Mouse (Mus musculus) neural tube, embryonic 12.5 days (tissue): ENCODE measurements at regions not wholly inside any gene's neighbourhood (a gene's known extent, or its start where the extent isn't known, plus 50 kb on each side); places are given as distances from the start of the nearest gene placed in this dataset.

Experiments used
- ATAC-seq: fragments of 200-750 bp; cut with Nextera tagmentation; 2 replicates; pipeline ENCODE4 v1.8.0; 2017; ENCODE audit warnings: low read depth, mild to moderate bottlenecking, moderate TSS enrichment, moderate library complexity; ENCODE audit not compliant: low FRiP score
- H3K27ac ChIP-seq: fragments of 300-500 bp; sonication (generic); 2 replicates; pipeline ENCODE4 v1.5.1; 2016
- H3K27me3 ChIP-seq: fragments of 300-500 bp; sonication (generic); replicated peaks from 2 replicates; pipeline ENCODE4 v1.6.1; 2016; ENCODE audit warnings: mild to moderate bottlenecking
- H3K36me3 ChIP-seq: fragments of 300-500 bp; sonication (generic); 2 replicates; pipeline ENCODE4 v1.6.1; 2016; ENCODE audit warnings: mild to moderate bottlenecking
- H3K4me1 ChIP-seq: fragments of 300-500 bp; sonication (generic); 2 replicates; pipeline ENCODE4 v1.6.1; 2016
- H3K4me2 ChIP-seq: fragments of 300-500 bp; sonication (generic); replicated peaks from 2 replicates; pipeline ENCODE4 v1.6.1; 2016; ENCODE audit warnings: mild to moderate bottlenecking
- H3K4me3 ChIP-seq: fragments of 300-500 bp; sonication (generic); 2 replicates; pipeline ENCODE4 v1.5.1; 2016
- H3K9ac ChIP-seq: fragments of 300-500 bp; sonication (generic); 2 replicates; pipeline ENCODE4 v1.6.1; 2016; ENCODE audit warnings: mild to moderate bottlenecking
- H3K9me3 ChIP-seq: fragments of 300-500 bp; sonication (generic); 2 replicates; pipeline ENCODE4 v1.6.1; 2016; ENCODE audit warnings: mild to moderate bottlenecking
- WGBS: fragments of 180-500 bp; shearing (Covaris S2); methylation state at CpG from one replicate; pipeline ENCODE4 v1.1.7; 2016; 5-methylcytosine and 5-hydroxymethylcytosine counted together

DNA sequence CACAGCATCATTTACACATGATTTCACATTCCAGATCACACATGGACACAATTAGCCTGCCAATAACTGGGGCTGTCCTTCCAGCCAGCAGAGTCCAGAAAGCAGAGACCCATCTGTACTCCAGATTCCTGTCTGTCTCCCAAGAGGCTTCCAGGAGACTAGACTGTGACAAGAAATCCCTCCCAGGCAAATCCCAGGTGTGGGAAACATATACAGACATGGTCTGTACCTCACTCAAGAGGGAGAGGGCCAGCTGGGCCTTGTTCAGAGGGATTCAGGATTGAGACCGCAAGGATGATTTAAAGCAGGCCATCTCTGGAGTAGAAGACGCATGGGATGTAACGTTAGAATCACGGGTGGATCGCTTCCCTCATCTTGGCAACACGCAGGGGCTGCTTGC lies 182.7 kb upstream of the Prr30 start:
- no peaks in the 10 kb centered on the region for H3K36me3 ChIP-seq
- no peaks in the 10 kb centered on the region for H3K27me3 ChIP-seq
- no peak overlapping the region for H3K4me3 ChIP-seq
- no peak overlapping the region for H3K4me2 ChIP-seq
- no peaks in the 10 kb centered on the region for H3K9me3 ChIP-seq
- ATAC-seq: no peak
- no peak overlapping the region for H3K27ac ChIP-seq
- H3K9ac ChIP-seq: no peak overlapping the region
- no peaks in the 10 kb centered on the region for H3K4me1 ChIP-seq
- 58% methylated on average over 6 of the region's 6 CpGs for WGBS

DNA sequence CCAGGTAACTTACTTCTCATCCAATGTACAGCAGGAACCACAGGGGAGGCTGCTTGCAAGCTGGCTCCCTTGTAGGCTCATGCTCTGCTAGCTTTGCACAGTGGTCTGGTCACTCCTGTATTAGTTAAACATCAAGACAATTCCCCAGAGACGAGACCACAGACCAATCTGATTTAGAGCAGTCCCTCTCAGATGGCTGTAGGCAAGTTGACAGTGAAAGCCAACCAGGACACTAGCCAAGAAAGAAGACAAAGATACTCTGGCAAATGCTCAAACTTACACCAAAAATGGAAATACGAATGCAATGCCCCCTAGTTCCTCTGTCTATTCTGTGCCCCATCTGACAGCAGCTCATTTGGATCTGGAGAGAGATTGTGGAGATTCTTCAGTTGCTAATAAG lies 181.8 kb upstream of the Prr30 start:
- H3K9ac ChIP-seq: no peak overlapping the region
- 87% methylated on average over 2 of the region's 2 CpGs for WGBS
- no peaks in the 10 kb centered on the region for H3K27me3 ChIP-seq
- ATAC-seq: no peak
- no peak overlapping the region for H3K4me2 ChIP-seq
- no peaks in the 10 kb centered on the region for H3K36me3 ChIP-seq
- H3K4me3 ChIP-seq: no peak overlapping the region
- H3K4me1 ChIP-seq: no peaks in the 10 kb centered on the region
- no peak overlapping the region for H3K27ac ChIP-seq
- H3K9me3 ChIP-seq: no peaks in the 10 kb centered on the region

DNA sequence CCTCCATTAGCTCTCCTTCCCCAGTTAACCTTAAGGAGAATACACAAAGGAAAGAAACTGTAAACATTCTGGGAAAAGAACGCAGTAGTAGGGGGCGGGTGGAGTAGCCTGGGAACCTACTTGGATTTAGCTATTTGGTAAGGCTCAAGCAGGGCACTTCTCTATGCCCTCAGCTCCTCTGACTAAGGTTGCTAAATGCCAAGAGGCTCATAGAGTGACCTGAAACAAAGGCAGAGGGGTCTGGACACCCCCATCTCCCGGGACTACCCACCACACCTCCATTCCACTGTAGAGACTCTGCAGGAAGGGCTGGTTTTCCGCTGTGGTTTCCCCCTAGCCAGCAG lies 179.5 kb upstream of the Prr30 start:
- ATAC-seq: peak; percentile 46; the same call in 1 of the 2 replicates
- WGBS: 56% methylated on average over 4 of the region's 4 CpGs
- Histone ChIP-seq H3K4me2 (peak overlapping the region; percentile 57), H3K36me3 (no peaks in the 10 kb centered on the region), H3K4me1 (no peaks in the 10 kb centered on the region), H3K27ac (no peak overlapping the region), H3K9ac (no peak overlapping the region), H3K4me3 (no peak overlapping the region), H3K9me3 (no peaks in the 10 kb centered on the region), H3K27me3 (no peaks in the 10 kb centered on the region)

DNA sequence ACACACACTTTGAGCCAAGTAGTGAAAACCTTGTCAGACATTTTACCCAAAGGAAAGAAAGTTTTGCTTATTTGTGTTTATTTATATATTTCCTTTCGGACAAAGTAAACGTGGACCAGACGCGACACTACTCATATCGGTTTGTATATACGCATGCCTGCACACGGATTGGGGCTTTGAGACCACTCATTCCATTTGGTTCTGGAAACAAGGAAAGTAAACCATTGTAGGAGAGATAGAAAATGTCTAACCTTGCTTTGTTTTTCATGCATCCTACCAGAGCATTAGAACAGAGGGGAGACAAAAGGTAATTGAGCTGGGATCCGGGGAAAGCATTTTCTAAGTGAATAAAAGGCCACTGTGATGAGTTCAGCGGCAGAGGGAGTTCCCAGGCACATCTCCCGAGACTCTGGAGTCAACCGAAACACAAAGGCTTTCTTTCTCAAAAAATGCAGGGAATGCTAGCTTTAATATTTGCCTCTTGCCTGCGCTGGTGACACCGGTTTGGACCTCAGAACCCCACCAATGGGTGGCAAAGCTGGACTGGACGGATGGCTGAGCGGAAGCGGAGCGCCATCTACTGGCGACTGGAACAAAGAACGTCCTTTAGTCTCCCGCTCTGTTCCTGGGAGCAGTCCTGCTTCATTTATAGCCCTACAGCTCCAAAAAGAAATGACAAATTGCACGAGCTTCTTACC lies 179.0 kb upstream of the Prr30 start:
- WGBS: 23% methylated on average over 21 of the region's 21 CpGs
- no peak overlapping the region for H3K4me3 ChIP-seq
- H3K9me3 ChIP-seq: no peaks in the 10 kb centered on the region
- H3K4me2 ChIP-seq: peak overlapping the region; percentile 57
- H3K9ac ChIP-seq: peak overlapping the region; percentile 22; the same call in 1 of the 2 replicates
- H3K4me1 ChIP-seq: no peaks in the 10 kb centered on the region
- H3K27me3 ChIP-seq: no peaks in the 10 kb centered on the region
- peak; percentile 84 for ATAC-seq
- no peaks in the 10 kb centered on the region for H3K36me3 ChIP-seq
- H3K27ac ChIP-seq: no peak overlapping the region

DNA sequence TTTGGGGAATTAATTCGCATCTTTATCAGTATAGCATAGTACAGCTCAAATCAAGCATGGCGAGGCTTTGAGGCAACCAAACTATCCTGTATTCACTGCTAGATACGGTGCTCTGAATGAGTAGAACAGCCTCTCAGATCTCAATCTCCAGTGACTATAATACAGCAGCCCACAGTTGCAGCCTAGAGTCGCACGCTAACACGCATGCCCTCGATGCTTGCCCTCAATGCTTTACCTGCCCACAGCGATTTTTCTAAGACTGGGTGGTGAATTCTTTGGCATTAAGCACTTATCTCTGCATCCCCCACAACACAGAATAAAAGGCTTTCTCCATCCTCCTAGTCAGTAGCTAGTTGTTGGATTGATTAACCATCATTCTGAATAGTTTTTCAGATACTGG lies 178.4 kb upstream of the Prr30 start:
- WGBS: 68% methylated on average over 8 of the region's 8 CpGs
- H3K9ac ChIP-seq: no peak overlapping the region
- H3K9me3 ChIP-seq: no peaks in the 10 kb centered on the region
- ATAC-seq: 0 out of 2 replicates have a peak, but pooled peaks have one; percentile 13
- no peak overlapping the region for H3K4me2 ChIP-seq
- H3K4me3 ChIP-seq: no peak overlapping the region
- no peaks in the 10 kb centered on the region for H3K36me3 ChIP-seq
- H3K27ac ChIP-seq: no peak overlapping the region
- H3K27me3 ChIP-seq: no peaks in the 10 kb centered on the region
- no peaks in the 10 kb centered on the region for H3K4me1 ChIP-seq

DNA sequence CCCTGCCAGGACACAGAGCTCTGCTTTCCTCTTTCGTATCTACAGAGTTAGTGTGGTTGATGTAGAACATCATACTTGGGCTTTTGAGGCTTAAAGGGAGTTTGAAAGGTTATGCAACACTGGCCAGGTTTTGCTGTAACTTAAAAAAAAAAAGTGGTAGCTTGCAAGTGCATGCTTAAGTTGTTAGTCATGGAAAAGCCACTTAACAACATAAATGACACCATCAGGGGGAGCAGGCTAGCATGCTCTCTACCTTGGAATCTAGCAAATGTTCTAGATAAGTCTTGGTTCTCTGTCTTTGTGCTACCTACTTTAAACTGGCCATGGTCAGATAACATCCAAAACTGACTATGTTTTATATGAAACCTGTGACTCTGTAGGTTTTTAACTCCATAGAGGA lies 176.6 kb upstream of the Prr30 start:
- Histone ChIP-seq H3K27ac (no peak overlapping the region), H3K4me1 (no peaks in the 10 kb centered on the region), H3K4me3 (no peak overlapping the region), H3K9ac (no peak overlapping the region), H3K36me3 (no peaks in the 10 kb centered on the region), H3K9me3 (no peaks in the 10 kb centered on the region), H3K4me2 (no peak overlapping the region), H3K27me3 (no peaks in the 10 kb centered on the region)
- no peak for ATAC-seq
- 85% methylated on average over 1 of the region's 1 CpGs for WGBS

DNA sequence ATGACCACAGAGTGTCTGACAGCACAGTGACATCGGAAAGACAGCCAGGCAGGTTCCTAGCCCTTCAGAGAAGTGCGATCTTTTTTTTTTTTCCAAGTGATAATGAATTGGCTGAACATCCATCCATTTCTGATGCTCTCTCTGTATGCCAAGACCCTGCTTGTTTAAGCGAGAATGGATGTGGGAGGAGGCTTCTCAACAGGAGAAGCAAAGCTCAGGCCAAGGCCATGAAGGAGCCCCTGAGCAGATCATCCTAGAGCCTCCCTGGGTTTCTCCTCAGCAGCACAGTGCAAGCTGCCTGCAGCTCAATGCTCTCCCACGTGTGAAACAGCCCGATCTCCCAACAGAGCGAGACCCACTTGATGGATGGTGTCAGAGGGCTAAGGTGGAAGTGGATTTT lies 175.7 kb upstream of the Prr30 start:
- H3K36me3 ChIP-seq: no peaks in the 10 kb centered on the region
- no peaks in the 10 kb centered on the region for H3K27me3 ChIP-seq
- H3K4me2 ChIP-seq: no peak overlapping the region
- H3K9me3 ChIP-seq: no peaks in the 10 kb centered on the region
- ATAC-seq: no peak
- H3K4me3 ChIP-seq: no peak overlapping the region
- no peak overlapping the region for H3K9ac ChIP-seq
- H3K27ac ChIP-seq: no peak overlapping the region
- WGBS: 43% methylated on average over 6 of the region's 6 CpGs
- H3K4me1 ChIP-seq: no peaks in the 10 kb centered on the region

DNA sequence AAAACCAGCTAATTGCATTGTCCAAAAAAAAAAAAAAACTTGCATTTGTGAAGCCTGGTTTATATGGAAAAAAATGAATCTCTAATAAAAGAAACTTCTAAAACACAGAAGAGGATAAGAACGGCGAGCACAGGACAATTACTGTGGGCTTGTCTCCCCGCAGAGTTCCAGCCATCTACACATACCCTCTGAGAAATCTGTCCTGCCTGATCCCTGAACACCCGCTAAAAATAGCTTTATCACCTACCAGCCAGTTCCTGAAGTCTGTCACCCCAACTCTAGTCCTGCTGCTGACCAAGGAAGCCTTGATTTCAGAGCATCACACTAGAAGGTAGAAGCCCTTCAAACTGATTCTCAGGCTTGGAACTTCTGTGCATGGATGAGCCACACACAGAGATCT lies 173.7 kb upstream of the Prr30 start:
- ATAC-seq: no peak
- no peak overlapping the region for H3K9ac ChIP-seq
- WGBS: 96% methylated on average over 4 of the region's 4 CpGs
- H3K4me3 ChIP-seq: no peak overlapping the region
- H3K4me1 ChIP-seq: no peaks in the 10 kb centered on the region
- H3K4me2 ChIP-seq: no peak overlapping the region
- H3K27me3 ChIP-seq: no peaks in the 10 kb centered on the region
- H3K9me3 ChIP-seq: no peaks in the 10 kb centered on the region
- H3K36me3 ChIP-seq: no peaks in the 10 kb centered on the region
- H3K27ac ChIP-seq: no peak overlapping the region

DNA sequence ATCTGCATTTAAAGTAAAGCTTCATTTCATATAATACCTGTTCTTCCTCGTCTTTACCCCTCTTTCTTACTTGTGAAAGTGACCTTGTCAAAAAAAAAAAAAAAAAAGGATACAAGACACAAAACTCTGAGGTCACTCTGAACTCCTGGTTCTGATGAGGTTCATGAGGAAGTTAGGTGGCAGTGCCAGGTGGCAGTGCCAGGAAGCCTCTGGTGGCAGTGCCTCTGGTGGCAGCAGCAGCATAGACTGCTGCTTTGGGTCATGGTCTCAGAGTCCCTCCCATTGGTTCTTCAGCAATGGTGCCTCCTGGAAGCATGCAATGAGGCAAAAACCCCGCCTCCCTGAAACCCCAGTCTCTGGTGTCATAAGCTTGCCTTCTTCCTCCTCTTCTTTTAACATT lies 159.7 kb upstream of the Prr30 start:
- Histone ChIP-seq H3K27ac (no peak overlapping the region), H3K27me3 (no peaks in the 10 kb centered on the region), H3K4me1 (no peaks in the 10 kb centered on the region), H3K9me3 (no peaks in the 10 kb centered on the region), H3K36me3 (no peaks in the 10 kb centered on the region), H3K9ac (no peak overlapping the region), H3K4me3 (no peak overlapping the region), H3K4me2 (no peak overlapping the region)
- WGBS: 90% methylated on average over 2 of the region's 2 CpGs
- no peak for ATAC-seq

DNA sequence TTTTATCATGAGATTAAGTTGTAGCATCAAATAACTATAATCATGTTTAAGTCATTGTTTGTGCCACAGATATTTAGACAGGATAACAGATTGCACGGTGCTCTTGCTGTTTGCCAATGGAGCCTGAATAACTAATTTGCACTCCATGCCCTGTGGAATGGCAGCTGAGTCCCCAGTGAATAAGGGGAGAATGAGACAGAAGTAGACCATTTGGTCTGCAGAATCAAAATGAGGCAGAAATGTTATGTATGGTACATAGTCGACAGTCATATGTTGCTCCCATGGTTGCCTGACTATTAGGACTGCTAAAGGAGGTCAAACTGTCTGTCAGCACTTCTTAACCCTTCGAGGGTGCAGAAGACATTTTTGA lies 152.9 kb upstream of the Prr30 start:
- H3K9me3 ChIP-seq: no peaks in the 10 kb centered on the region
- no peaks in the 10 kb centered on the region for H3K27me3 ChIP-seq
- no peaks in the 10 kb centered on the region for H3K36me3 ChIP-seq
- peak; percentile 60 for ATAC-seq
- H3K4me1 ChIP-seq: peaks cover 13% of the 10 kb centered on the region; the same call in 1 of the 2 replicates
- 17% methylated on average over 3 of the region's 3 CpGs for WGBS
- H3K4me2 ChIP-seq: peak overlapping the region; percentile 25
- no peak overlapping the region for H3K27ac ChIP-seq
- no peak overlapping the region for H3K9ac ChIP-seq
- no peak overlapping the region for H3K4me3 ChIP-seq

DNA sequence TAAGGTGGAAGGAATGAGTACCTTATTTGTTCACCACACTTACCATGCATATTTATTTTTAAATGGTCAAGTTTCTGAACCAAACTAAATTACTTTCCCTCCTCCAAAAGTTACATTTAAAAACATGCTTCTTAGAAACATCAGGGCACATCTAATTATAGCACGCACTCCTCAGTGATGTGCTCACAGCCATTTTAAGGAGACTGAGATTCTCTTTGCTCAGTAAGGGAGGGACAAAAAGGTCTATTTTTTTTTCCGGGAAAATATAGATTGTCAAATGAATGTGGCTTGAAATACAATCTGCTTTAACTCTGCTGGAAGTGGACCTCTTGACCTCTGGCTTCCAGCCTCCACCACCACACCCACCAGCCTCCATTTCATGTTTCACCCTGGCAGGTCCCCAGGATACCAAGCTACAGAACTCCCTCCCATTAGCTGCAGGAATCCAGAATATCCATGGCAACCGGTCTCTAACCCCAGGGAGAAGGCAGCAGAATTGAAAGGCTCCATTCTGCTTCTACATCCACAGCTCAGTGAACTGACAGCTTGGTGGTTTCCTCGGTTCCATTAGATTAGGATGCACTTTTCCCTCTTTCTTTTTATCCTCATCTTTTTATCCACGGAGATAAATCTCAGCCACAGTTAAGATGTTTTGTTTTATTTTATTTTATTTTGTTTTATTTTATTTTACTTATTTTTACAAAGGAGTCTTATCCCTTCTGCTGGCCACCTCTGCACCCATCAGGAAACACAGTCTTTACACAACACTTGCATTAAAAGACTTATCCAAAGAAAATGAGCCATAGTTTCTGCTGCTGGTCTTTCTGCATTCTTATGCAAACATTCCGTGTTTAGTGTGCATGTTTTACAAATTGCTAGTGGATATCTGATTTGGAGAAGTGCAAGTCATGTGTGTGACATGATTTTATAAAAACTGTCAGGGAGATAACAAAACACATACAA lies 152.2 kb upstream of the Prr30 start:
- H3K9ac ChIP-seq: no peak overlapping the region
- H3K36me3 ChIP-seq: no peaks in the 10 kb centered on the region
- no peak overlapping the region for H3K4me3 ChIP-seq
- H3K4me1 ChIP-seq: peaks cover 13% of the 10 kb centered on the region; the same call in 1 of the 2 replicates
- no peaks in the 10 kb centered on the region for H3K27me3 ChIP-seq
- H3K9me3 ChIP-seq: no peaks in the 10 kb centered on the region
- WGBS: 9% methylated on average over 6 of the region's 6 CpGs
- ATAC-seq: peak; percentile 95
- no peak overlapping the region for H3K27ac ChIP-seq
- H3K4me2 ChIP-seq: peak overlapping the region; percentile 25

DNA sequence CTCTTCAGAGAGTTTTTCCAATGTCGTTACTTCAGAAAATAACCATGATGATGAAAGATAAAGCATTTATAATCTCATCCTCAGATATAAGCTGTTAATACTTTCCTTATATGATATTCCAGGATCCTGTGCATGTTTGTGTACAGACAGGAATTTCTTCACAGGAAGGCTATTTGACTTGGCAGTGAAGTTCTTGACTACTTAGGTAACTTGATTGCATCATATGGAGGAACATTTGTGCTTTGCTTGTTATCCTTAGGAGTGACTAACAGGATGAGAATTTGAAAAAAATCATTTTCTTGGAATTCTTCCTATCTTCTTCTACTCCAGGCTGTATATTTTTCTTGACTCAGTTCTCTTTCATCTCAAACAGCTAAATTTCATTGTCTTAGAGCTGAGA lies 140.2 kb upstream of the Prr30 start:
- no peaks in the 10 kb centered on the region for H3K27me3 ChIP-seq
- no peaks in the 10 kb centered on the region for H3K9me3 ChIP-seq
- no peak overlapping the region for H3K4me3 ChIP-seq
- H3K27ac ChIP-seq: no peak overlapping the region
- no peaks in the 10 kb centered on the region for H3K4me1 ChIP-seq
- H3K36me3 ChIP-seq: no peaks in the 10 kb centered on the region
- WGBS: 95% methylated on average over 1 of the region's 1 CpGs
- no peak overlapping the region for H3K4me2 ChIP-seq
- H3K9ac ChIP-seq: no peak overlapping the region
- ATAC-seq: no peak
